Mouse (Mus musculus) neural tube, embryonic 15.5 days (tissue): ENCODE measurements around the gene Slc25a3. TPM values are rescaled to one million over a fixed set of nuclear protein-coding genes. Genes with fewer than 3 reads are reported as not detected.

Experiments used
- ATAC-seq: fragments of 200-750 bp; cut with Nextera tagmentation; 2 replicates; pipeline ENCODE4 v1.8.0; 2017; ENCODE audit warnings: mild to moderate bottlenecking, moderate TSS enrichment, moderate library complexity; ENCODE audit not compliant: low FRiP score
- H3K27ac ChIP-seq: fragments of 300-500 bp; sonication (generic); replicated peaks from 2 replicates; pipeline ENCODE4 v1.5.1; 2015; ENCODE audit warnings: mild to moderate bottlenecking, inconsistent platforms
- H3K27me3 ChIP-seq: fragments of 300-500 bp; sonication (generic); replicated peaks from 2 replicates; pipeline ENCODE4 v1.6.1; 2015; ENCODE audit warnings: inconsistent platforms
- H3K36me3 ChIP-seq: fragments of 300-500 bp; sonication (generic); 2 replicates; pipeline ENCODE4 v1.6.1; 2015; ENCODE audit warnings: inconsistent platforms
- H3K4me1 ChIP-seq: fragments of 300-500 bp; sonication (generic); 2 replicates; pipeline ENCODE4 v1.6.1; 2015; ENCODE audit warnings: inconsistent platforms
- H3K4me2 ChIP-seq: fragments of 300-500 bp; sonication (generic); 2 replicates; pipeline ENCODE4 v1.6.1; 2015; ENCODE audit warnings: inconsistent platforms, mild to moderate bottlenecking, moderate library complexity
- H3K4me3 ChIP-seq: fragments of 300-500 bp; sonication (generic); replicated peaks from 2 replicates; pipeline ENCODE4 v1.5.1; 2015; ENCODE audit warnings: mild to moderate bottlenecking, inconsistent platforms
- H3K9ac ChIP-seq: fragments of 300-500 bp; sonication (generic); replicated peaks from 2 replicates; pipeline ENCODE4 v1.6.1; 2015; ENCODE audit warnings: mild to moderate bottlenecking, inconsistent platforms
- H3K9me3 ChIP-seq: fragments of 300-500 bp; sonication (generic); replicated peaks from 2 replicates; pipeline ENCODE4 v1.6.1; 2016; ENCODE audit warnings: inconsistent platforms
- WGBS: fragments of 180-500 bp; shearing (Covaris S2); methylation state at CpG from one replicate; pipeline ENCODE4 v1.1.7; 2015; ENCODE audit warnings: mixed read lengths; 5-methylcytosine and 5-hydroxymethylcytosine counted together
- polyA plus RNA-seq: library from polyadenylated mRNA; unstranded; fragments of >200 nt; fragmentation: Nextera tagmentation; extraction: Ambion mirVana; gene quantifications from 2 replicates; pipeline ENCODE4 v1.2.1, GENCODE M21; 2015

The Slc25a3 gene
- polyA plus RNA-seq, 1 experiment from 2014 or later, result 628 TPM

GRCm38 (mm10) chr10:91162511-91163163, 38.8 kb upstream of the Slc25a3 start:
- Histone ChIP-seq H3K36me3 (peaks cover 53% of the 10 kb centered on the region), H3K9ac (no peak overlapping the region), H3K9me3 (no peaks in the 10 kb centered on the region), H3K4me2 (no peak overlapping the region), H3K27me3 (no peaks in the 10 kb centered on the region), H3K27ac (no peak overlapping the region), H3K4me1 (peaks cover 9% of the 10 kb centered on the region; the same call in 1 of the 2 replicates), H3K4me3 (no peak overlapping the region)
- WGBS, result 94% methylated on average over 15 of the region's 15 CpGs
- no peak for ATAC-seq

GRCm38 (mm10) chr10:91162077-91162476, 38.2 kb upstream of the Slc25a3 start:
- 0 out of 2 replicates have a peak, but pooled peaks cover 5% of the 10 kb centered on the region for H3K4me1 ChIP-seq
- H3K9me3 ChIP-seq, result no peaks in the 10 kb centered on the region
- no peak overlapping the region for H3K9ac ChIP-seq
- no peaks in the 10 kb centered on the region for H3K27me3 ChIP-seq
- H3K4me3 ChIP-seq, result no peak overlapping the region
- 94% methylated on average over 11 of the region's 11 CpGs for WGBS
- peaks cover 55% of the 10 kb centered on the region for H3K36me3 ChIP-seq
- no peak overlapping the region for H3K27ac ChIP-seq
- no peak overlapping the region for H3K4me2 ChIP-seq
- no peak for ATAC-seq

- no peak overlapping the region for H3K4me2 ChIP-seq
- no peaks in the 10 kb centered on the region for H3K9me3 ChIP-seq
- no peak for ATAC-seq
- H3K27me3 ChIP-seq, result no peaks in the 10 kb centered on the region
- H3K27ac ChIP-seq, result no peak overlapping the region
- no peak overlapping the region for H3K9ac ChIP-seq
- WGBS, result 95% methylated on average over 5 of the region's 5 CpGs
- H3K4me1 ChIP-seq, result no peaks in the 10 kb centered on the region
- H3K4me3 ChIP-seq, result no peak overlapping the region
- H3K36me3 ChIP-seq, result peaks cover 58% of the 10 kb centered on the region
These were observed 37.1 kb upstream of the Slc25a3 start for GRCm38 (mm10) chr10:91161006-91161405.

- H3K4me1 ChIP-seq, result no peaks in the 10 kb centered on the region
- no peak overlapping the region for H3K4me3 ChIP-seq
- H3K9ac ChIP-seq, result no peak overlapping the region
- H3K36me3 ChIP-seq, result peaks cover 61% of the 10 kb centered on the region
- no peak overlapping the region for H3K4me2 ChIP-seq
- 87% methylated on average over 8 of the region's 8 CpGs for WGBS
- no peaks in the 10 kb centered on the region for H3K27me3 ChIP-seq
- no peak for ATAC-seq
- no peak overlapping the region for H3K27ac ChIP-seq
- H3K9me3 ChIP-seq, result no peaks in the 10 kb centered on the region
These were observed 34.6 kb upstream of the Slc25a3 start for GRCm38 (mm10) chr10:91158442-91158841.

DNA sequence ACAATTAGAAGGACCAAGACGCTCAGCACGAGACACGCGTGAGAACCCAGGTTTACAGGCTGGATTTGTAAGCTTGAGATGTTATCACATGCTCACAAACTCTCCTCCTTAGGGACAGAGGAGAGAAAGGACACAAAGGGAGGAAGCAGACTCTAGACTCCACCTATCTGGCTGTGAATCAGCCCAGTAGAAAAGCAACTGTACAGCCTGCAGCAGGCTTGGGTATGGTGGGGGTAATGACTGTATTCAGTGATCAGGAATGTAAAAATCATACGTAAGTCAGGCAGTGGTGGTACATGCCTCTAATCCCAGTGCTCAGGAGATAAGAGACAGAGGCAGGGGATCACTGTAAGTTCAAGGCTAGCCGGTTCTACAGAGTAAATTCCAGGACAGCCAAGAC, 32.5 kb upstream of the Slc25a3 start:
- Histone ChIP-seq H3K27me3 (no peaks in the 10 kb centered on the region), H3K4me3 (no peak overlapping the region), H3K36me3 (peaks cover 46% of the 10 kb centered on the region), H3K4me2 (no peak overlapping the region), H3K4me1 (no peaks in the 10 kb centered on the region), H3K27ac (no peak overlapping the region), H3K9ac (no peak overlapping the region), H3K9me3 (no peaks in the 10 kb centered on the region)
- no peak for ATAC-seq
- WGBS, result 83% methylated on average over 6 of the region's 6 CpGs

DNA sequence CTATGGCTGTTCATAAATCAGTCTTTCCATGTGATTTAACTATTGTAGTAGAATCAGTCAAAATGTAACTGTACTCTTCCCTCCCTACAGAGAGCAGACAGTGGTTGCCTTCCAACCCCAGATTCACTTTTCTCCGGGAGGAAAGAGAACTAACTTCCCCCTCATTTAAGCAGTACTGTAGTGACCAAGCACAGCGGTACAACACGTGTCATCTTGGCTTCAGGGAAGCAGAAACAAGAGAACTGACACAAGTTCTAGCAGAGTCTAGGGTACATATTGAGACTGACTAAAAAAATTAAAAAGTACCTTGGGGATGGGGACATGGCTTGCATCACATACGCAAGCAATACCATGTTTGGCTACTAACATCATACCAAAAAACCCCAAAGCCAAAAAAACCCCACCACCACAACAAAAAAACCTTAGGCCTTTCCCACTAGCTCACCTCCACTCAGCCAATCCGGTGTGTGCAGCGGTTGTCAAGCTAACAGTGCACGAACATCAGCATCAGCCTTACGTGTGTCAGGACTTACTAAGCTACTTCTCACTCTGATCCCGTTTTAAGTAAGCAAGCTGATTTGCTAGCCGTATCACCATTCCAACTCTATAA, 30.1 kb upstream of the Slc25a3 start:
- Histone ChIP-seq H3K9ac (no peak overlapping the region), H3K4me3 (no peak overlapping the region), H3K27me3 (no peaks in the 10 kb centered on the region), H3K36me3 (peaks cover 53% of the 10 kb centered on the region), H3K4me1 (no peaks in the 10 kb centered on the region), H3K9me3 (no peaks in the 10 kb centered on the region), H3K27ac (no peak overlapping the region), H3K4me2 (no peak overlapping the region)
- WGBS, result 87% methylated on average over 10 of the region's 10 CpGs
- no peak for ATAC-seq

GRCm38 (mm10) chr10:91145413-91145812, 21.6 kb upstream of the Slc25a3 start:
- no peaks in the 10 kb centered on the region for H3K9me3 ChIP-seq
- no peak for ATAC-seq
- H3K4me1 ChIP-seq, result no peaks in the 10 kb centered on the region
- H3K4me3 ChIP-seq, result no peak overlapping the region
- H3K4me2 ChIP-seq, result no peak overlapping the region
- WGBS, result 96% methylated on average over 7 of the region's 7 CpGs
- no peaks in the 10 kb centered on the region for H3K27me3 ChIP-seq
- H3K9ac ChIP-seq, result no peak overlapping the region
- peaks cover 39% of the 10 kb centered on the region for H3K36me3 ChIP-seq
- no peak overlapping the region for H3K27ac ChIP-seq

DNA sequence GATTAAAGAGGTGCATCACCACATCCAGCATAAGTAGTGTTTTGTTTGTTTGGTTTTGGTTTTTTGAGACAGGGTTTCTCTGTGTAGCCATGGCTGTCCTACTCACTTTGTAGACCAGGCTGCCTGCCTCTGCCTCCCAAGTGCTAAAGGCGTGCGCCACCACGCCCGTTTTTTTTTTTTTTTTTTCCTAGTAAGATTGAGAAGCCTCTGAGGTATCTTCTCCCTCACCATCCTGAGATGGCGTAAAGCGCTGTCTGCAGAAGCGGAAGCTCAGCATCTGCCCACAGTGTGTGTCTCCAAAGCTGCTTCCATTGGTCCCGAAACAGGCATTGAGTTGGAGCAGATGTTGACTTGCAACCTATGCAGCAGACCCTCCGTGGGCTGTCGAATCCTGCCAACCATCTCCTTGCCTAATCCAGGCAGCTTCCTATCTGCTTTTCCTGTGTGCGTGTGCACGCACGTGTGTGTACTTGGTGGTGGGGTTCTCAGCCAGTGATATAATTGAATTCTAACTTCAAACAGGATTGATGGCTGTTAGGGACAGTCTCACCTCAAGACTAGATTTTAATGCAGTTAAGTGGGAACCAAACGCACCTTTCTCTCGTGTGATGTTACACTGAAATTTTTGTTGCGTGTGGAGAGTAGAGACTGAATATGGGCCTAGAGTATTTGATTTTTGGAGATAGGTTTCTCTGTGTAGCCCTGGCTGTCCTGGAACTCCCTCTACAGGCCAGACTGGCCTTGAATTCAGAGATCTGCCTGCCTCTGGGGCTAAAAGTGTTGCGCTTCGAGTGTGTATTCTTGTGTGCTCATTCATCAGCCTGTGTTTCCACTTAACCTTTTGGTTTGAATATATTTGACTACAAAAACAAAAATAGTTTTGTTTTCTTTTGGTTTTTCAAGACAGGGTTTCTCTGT, 19.7 kb upstream of the Slc25a3 start:
- Histone ChIP-seq H3K4me1 (no peaks in the 10 kb centered on the region), H3K36me3 (peaks cover 22% of the 10 kb centered on the region), H3K27ac (no peak overlapping the region), H3K9me3 (no peaks in the 10 kb centered on the region), H3K27me3 (no peaks in the 10 kb centered on the region), H3K4me3 (no peak overlapping the region), H3K4me2 (no peak overlapping the region), H3K9ac (no peak overlapping the region)
- no peak for ATAC-seq
- WGBS, result 72% methylated on average over 18 of the region's 18 CpGs

GRCm38 (mm10) chr10:91142654-91143191, 18.9 kb upstream of the Slc25a3 start:
- H3K4me2 ChIP-seq, result no peak overlapping the region
- 76% methylated on average over 10 of the region's 10 CpGs for WGBS
- H3K27me3 ChIP-seq, result no peaks in the 10 kb centered on the region
- ATAC-seq, result no peak
- H3K36me3 ChIP-seq, result peaks cover 19% of the 10 kb centered on the region
- H3K9me3 ChIP-seq, result no peaks in the 10 kb centered on the region
- H3K27ac ChIP-seq, result no peak overlapping the region
- no peak overlapping the region for H3K9ac ChIP-seq
- no peak overlapping the region for H3K4me3 ChIP-seq
- H3K4me1 ChIP-seq, result no peaks in the 10 kb centered on the region

GRCm38 (mm10) chr10:91141564-91141963, 17.7 kb upstream of the Slc25a3 start:
- WGBS, result 44% methylated on average over 2 of the region's 2 CpGs

DNA sequence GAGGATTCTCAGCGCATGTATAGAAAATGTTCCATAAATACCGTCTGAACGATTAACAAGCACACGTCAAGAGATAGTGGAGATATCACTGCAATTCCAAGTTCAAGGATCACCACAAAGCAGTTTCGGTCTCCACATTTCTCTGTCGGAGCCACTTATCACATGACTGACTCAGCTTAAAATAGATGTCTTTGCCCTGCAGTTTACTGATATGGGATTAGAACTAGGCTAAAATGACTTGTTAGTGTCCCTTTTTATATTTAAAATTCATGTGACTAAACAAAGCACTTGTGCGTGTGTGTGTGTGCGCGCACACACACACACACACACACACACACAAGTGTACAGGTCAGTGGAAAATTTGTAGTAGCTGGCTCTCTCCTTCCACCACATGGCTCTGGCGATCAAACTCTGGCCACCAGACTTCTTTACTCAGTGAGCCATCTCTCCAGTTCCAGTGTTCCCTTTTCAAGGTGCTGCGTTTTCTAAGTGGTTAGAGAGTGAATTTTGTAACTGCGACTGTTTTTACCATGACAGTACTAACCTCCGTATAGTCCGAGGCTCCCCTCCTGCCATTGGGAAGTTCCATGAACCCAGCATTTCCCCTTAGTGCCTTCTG, 15.4 kb upstream of the Slc25a3 start:
- 93% methylated on average over 14 of the region's 14 CpGs for WGBS
- H3K36me3 ChIP-seq, result no peaks in the 10 kb centered on the region
- H3K4me2 ChIP-seq, result no peak overlapping the region
- H3K4me1 ChIP-seq, result no peaks in the 10 kb centered on the region
- no peak for ATAC-seq
- H3K9ac ChIP-seq, result no peak overlapping the region
- no peaks in the 10 kb centered on the region for H3K9me3 ChIP-seq
- H3K27me3 ChIP-seq, result no peaks in the 10 kb centered on the region
- no peak overlapping the region for H3K27ac ChIP-seq
- H3K4me3 ChIP-seq, result no peak overlapping the region

More at GRCm38 (mm10) chr10:91141564-91141963, 17.7 kb upstream of the Slc25a3 start:
- Histone ChIP-seq H3K9ac (no peak overlapping the region), H3K36me3 (peaks cover 12% of the 10 kb centered on the region), H3K4me2 (no peak overlapping the region), H3K27ac (no peak overlapping the region), H3K27me3 (no peaks in the 10 kb centered on the region), H3K4me1 (no peaks in the 10 kb centered on the region), H3K4me3 (no peak overlapping the region), H3K9me3 (no peaks in the 10 kb centered on the region)
- peak; percentile 66; the same call in 1 of the 2 replicates for ATAC-seq
